Mouse (Mus musculus) forebrain, embryonic 15.5 days (tissue): ENCODE results near the gene Tysnd1. TPM values are rescaled to one million over a fixed set of nuclear protein-coding genes. Genes with fewer than 3 reads are reported as not detected.

Source experiments
- ATAC-seq: fragments of 200-750 bp; cut with Nextera tagmentation; replicated peaks from 2 replicates; pipeline ENCODE4 v1.8.0; 2017; ENCODE audit warnings: mild to moderate bottlenecking, moderate TSS enrichment, moderate library complexity
- H3K27ac ChIP-seq: fragments of 300-500 bp; sonication (generic); replicated peaks from 2 replicates; pipeline ENCODE4 v1.5.1; 2015; ENCODE audit warnings: mild to moderate bottlenecking, inconsistent platforms
- H3K27me3 ChIP-seq: fragments of 300-500 bp; sonication (generic); 2 replicates; pipeline ENCODE4 v1.6.1; 2015; ENCODE audit warnings: inconsistent platforms
- H3K36me3 ChIP-seq: fragments of 300-500 bp; sonication (generic); 2 replicates; pipeline ENCODE4 v1.6.1; 2015; ENCODE audit warnings: mild to moderate bottlenecking, inconsistent platforms
- H3K4me1 ChIP-seq: fragments of 300-500 bp; sonication (generic); 2 replicates; pipeline ENCODE4 v1.6.1; 2015; ENCODE audit warnings: inconsistent platforms
- H3K4me2 ChIP-seq: fragments of 300-500 bp; sonication (generic); replicated peaks from 2 replicates; pipeline ENCODE4 v1.6.1; 2015; ENCODE audit warnings: mild to moderate bottlenecking, inconsistent platforms
- H3K4me3 ChIP-seq: fragments of 300-500 bp; sonication (generic); 2 replicates; pipeline ENCODE4 v1.5.1; 2015; ENCODE audit warnings: mild to moderate bottlenecking, inconsistent platforms
- H3K9ac ChIP-seq: fragments of 300-500 bp; sonication (generic); replicated peaks from 2 replicates; pipeline ENCODE4 v1.6.1; 2015; ENCODE audit warnings: mild to moderate bottlenecking, inconsistent platforms
- H3K9me3 ChIP-seq: fragments of 300-500 bp; sonication (generic); 2 replicates; pipeline ENCODE4 v1.6.1; 2016; ENCODE audit warnings: inconsistent platforms
- WGBS: fragments of 180-500 bp; shearing (Covaris S2); methylation state at CpG from one replicate; pipeline ENCODE4 v1.1.7; 2015; ENCODE audit warnings: mixed read lengths; 5-methylcytosine and 5-hydroxymethylcytosine counted together
- polyA plus RNA-seq: library from polyadenylated mRNA; unstranded; fragments of >200 nt; fragmentation: Nextera tagmentation; extraction: Ambion mirVana; gene quantifications from 2 replicates; pipeline ENCODE4 v1.2.1, GENCODE M21; 2015

Gene Tysnd1
- polyA plus RNA-seq, 1 experiment from 2014 or later, result 28.2 TPM

DNA sequence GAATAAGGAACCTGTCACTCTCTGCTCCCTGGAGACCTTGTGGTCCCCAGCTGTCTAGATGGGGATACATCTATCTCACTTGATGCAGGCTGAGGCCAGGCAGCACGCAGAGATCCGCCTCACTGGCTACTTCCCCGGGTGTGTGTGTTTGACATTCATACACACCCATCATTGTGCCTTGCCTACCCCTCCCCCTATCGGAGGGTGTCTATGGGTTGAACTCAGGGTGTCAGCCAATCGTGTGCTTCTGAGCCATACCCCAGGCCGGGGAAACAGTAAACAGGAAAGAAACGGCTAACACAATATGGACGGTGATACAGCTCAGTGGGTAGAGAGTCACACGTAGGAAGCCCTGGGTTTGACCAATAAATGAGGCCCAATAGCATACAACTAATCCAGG, 54.7 kb downstream of the Tysnd1 start:
- no peak overlapping the region for H3K4me2 ChIP-seq

GRCm38 (mm10) chr10:61751534-61752219, 56.4 kb downstream of the Tysnd1 start:
- H3K27ac ChIP-seq, result no peak overlapping the region
- no peaks in the 10 kb centered on the region for H3K27me3 ChIP-seq
- no peak overlapping the region for H3K9ac ChIP-seq
- H3K4me1 ChIP-seq, result no peaks in the 10 kb centered on the region
- ATAC-seq, result no peak
- 87% methylated on average over 20 of the region's 20 CpGs for whole genome bisulfite sequencing
- no peak overlapping the region for H3K4me3 ChIP-seq
- peaks cover 90% of the 10 kb centered on the region for H3K36me3 ChIP-seq
- H3K9me3 ChIP-seq, result no peaks in the 10 kb centered on the region
- H3K4me2 ChIP-seq, result no peak overlapping the region

More for the DNA sequence above, 54.7 kb downstream of the Tysnd1 start:
- Histone ChIP-seq H3K4me1 (no peaks in the 10 kb centered on the region), H3K27me3 (no peaks in the 10 kb centered on the region), H3K4me3 (no peak overlapping the region), H3K27ac (no peak overlapping the region), H3K36me3 (peaks cover 92% of the 10 kb centered on the region), H3K9me3 (no peaks in the 10 kb centered on the region), H3K9ac (no peak overlapping the region)
- no peak for ATAC-seq
- 90% methylated on average over 9 of the region's 9 CpGs for WGBS

Other genes starting within 250 kb of the Tysnd1 start
- 89.3 and 94.1 TPM in 2 replicates for gene Eif4ebp2, start 242.9 kb upstream of the Tysnd1 start, polyA plus RNA-seq
- gene Lrrc20, start 219.7 kb upstream of the Tysnd1 start, polyA plus RNA-seq, result 22.1 and 23.0 TPM in 2 replicates
- 0.54 and 0.64 TPM in 2 replicates for gene Npffr1, start 100.0 kb upstream of the Tysnd1 start, polyA plus RNA-seq
- 243 and 249 TPM in 2 replicates for gene Ppa1, start 47.0 kb upstream of the Tysnd1 start, polyA plus RNA-seq
- gene Sar1a, start 15.2 kb upstream of the Tysnd1 start, polyA plus RNA-seq, result 213 and 219 TPM in 2 replicates
- 5.2 and 6.7 TPM in 2 replicates for gene Aifm2, start 19.7 kb downstream of the Tysnd1 start, polyA plus RNA-seq
- gene H2afy2, start 88.6 kb downstream of the Tysnd1 start, polyA plus RNA-seq, result 312 TPM in 2 replicates